Mouse (Mus musculus): ENCODE measurements around the gene Prelid1.

GRCm38 (mm10) chr13:55328641-55329040 is 8.3 kb downstream of the Prelid1 start:
- TF ChIP-seq POLR2A (IDR thresholded peaks at IDR 0.05; ENCODE audit: insufficient read depth, low read length) (no peak), CTCF (IDR thresholded peaks at IDR 0.05; ENCODE audit: low read depth, low read length) (no peak), EP300 (IDR thresholded peaks at IDR 0.05; ENCODE audit: insufficient read depth, low read depth, low read length) (no peak)
